Comparison of ENCODE assay signal across 14 mouse cellular contexts in the genomic region with DNA sequence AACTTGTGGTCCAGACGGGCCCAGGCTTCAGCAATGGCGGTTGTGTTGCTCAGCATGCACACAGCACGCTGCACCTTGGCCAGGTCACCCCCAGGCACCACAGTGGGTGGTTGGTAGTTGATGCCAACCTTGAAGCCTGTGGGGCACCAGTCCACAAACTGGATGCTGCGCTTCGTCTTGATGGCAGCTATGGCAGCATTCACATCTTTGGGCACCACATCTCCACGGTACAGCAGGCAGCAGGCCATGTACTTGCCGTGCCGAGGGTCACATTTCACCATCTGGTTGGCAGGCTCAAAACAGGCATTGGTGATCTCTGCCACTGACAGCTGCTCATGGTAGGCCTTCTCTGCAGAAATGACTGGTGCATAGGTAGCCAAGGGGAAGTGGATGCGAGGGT. TPM values are rescaled to one million over a fixed set of nuclear protein-coding genes. Genes with fewer than 3 reads are reported as not detected.
A peak's percentile ranks its signal among the peaks of the same experiment; 100 is the strongest.
DNase-seq lines count a peak whose midpoint lies in the region; TF ChIP-seq lines count a peak whose summit lies in the region.
"Had no signal": no experiment of that assay in that cellular context is flagged by ENCODE, and none has a peak within 500 bp of the region (broad histone marks: within the 10 kb centered on the region; RNA-seq: fewer than 3 reads in every experiment).

No protein-coding gene starts in this region.

- no peak for TF ChIP-seq CTCF in layer of hippocampus, adult 2 months (conservative IDR thresholded peaks at IDR 0.05)

- H3K27ac ChIP-seq in layer of hippocampus, adult 2 months: peak overlapping the region; percentile 63
- H3K27ac ChIP-seq: forebrain, embryonic 13.5 days; neural tube, embryonic 12.5 days had no signal

- H3K4me3 ChIP-seq in layer of hippocampus, adult 2 months: peak overlapping the region; percentile 24; the same call in 1 of the 2 replicates
- H3K4me3 ChIP-seq: forebrain, embryonic 13.5 days; neural tube, embryonic 12.5 days had no signal

- peak; percentile 52 for DNase-seq in cerebellum, adult 9-11 months
- no peak for DNase-seq in cerebellum, postnatal 4 days (ENCODE audit: low spot score in 2 of 2)
- DNase-seq in layer of hippocampus, adult 2 months (ENCODE audit: low spot score in 2 of 2): no peak
- DNase-seq in layer of hippocampus, postnatal 25 days (ENCODE audit: extremely low spot score in 1 of 2, low spot score in 1 of 2): no peak
- peak; percentile 36 for DNase-seq in gastrocnemius, postnatal 14 days
- peak; percentile 75 for DNase-seq in skeletal muscle tissue, adult 2 months (ENCODE audit: low read depth, low spot score)
- DNase-seq in left cerebral cortex, postnatal 14 days (ENCODE audit: low spot score in 2 of 2): no peak
- DNase-seq in retina, embryonic 14.5 days (ENCODE audit: low spot score): no peak
- DNase-seq: lung, embryonic 14.5 days; thymus, postnatal 4 days had no signal

- intact Hi-C loops in gastrocnemius, postnatal 14 days (cut with DNase I; ENCODE audit: low total_unique reads): no loop called here
- intact Hi-C loops in left cerebral cortex, postnatal 14 days (cut with DNase I): loop anchor here (5.0 kb wide), 1 partner anchor 37 kb away; no protein-coding TSS in a partner anchor

RNA-seq across cellular contexts. Expression of gene Tuba4a, which starts 3.9 kb away (rescaled TPM):
- 100 to 1,000 TPM; 533 to 543 TPM for total RNA-seq in layer of hippocampus, adult 2 months (2021)
- 100 to 1,000 TPM; 560 to 573 TPM for total RNA-seq in layer of hippocampus, postnatal 25 days (2021)
- 100 to 1,000 TPM; 475 to 599 TPM for total RNA-seq in gastrocnemius, postnatal 14 days (2021)
- total RNA-seq in left cerebral cortex, postnatal 14 days (2021): 100 to 1,000 TPM; 658 to 691 TPM

RNA-seq across cellular contexts. Expression of gene Stk16, which starts 5.1 kb away (rescaled TPM):
- total RNA-seq in layer of hippocampus, adult 2 months (2021): 10 to 100 TPM; 88.6 to 93.7 TPM
- total RNA-seq in layer of hippocampus, postnatal 25 days (2021): 10 to 100 TPM; 88.3 to 92.4 TPM
- 10 to 100 TPM; 27.2 to 28.2 TPM for total RNA-seq in gastrocnemius, postnatal 14 days (2021)
- 10 to 100 TPM; 85.6 to 92.2 TPM for total RNA-seq in left cerebral cortex, postnatal 14 days (2021)

RNA-seq across cellular contexts. Expression of gene Glb1l, which starts 5.2 kb away (rescaled TPM):
- total RNA-seq in layer of hippocampus, adult 2 months (2021): 10 to 100 TPM; 16.9 to 17.7 TPM
- 10 to 100 TPM; 12.6 to 14.4 TPM for total RNA-seq in layer of hippocampus, postnatal 25 days (2021)
- total RNA-seq in gastrocnemius, postnatal 14 days (2021): 1 to 10 TPM; 4.5 to 4.8 TPM
- 10 to 100 TPM; 16.3 to 18.3 TPM for total RNA-seq in left cerebral cortex, postnatal 14 days (2021)

RNA-seq across cellular contexts. Expression of gene A630095N17Rik, which starts 16.1 kb away (rescaled TPM):
- total RNA-seq in layer of hippocampus, adult 2 months (2021): not detected
- total RNA-seq in layer of hippocampus, postnatal 25 days (2021): not detected
- total RNA-seq in gastrocnemius, postnatal 14 days (2021): not detected
- not detected for total RNA-seq in left cerebral cortex, postnatal 14 days (2021)
- total RNA-seq: heart, adult 8-10 months; layer of hippocampus, postnatal 36 days had no signal

RNA-seq across cellular contexts. Expression of gene Dnajb2, which starts 20.4 kb away (rescaled TPM):
- total RNA-seq in layer of hippocampus, adult 2 months (2021): 10 to 100 TPM; 69.6 to 82.8 TPM
- 10 to 100 TPM; 72.6 to 78.9 TPM for total RNA-seq in layer of hippocampus, postnatal 25 days (2021)
- 10 to 100 TPM; 32.4 to 33.2 TPM for total RNA-seq in gastrocnemius, postnatal 14 days (2021)
- 10 to 100 TPM; 76.5 to 80.2 TPM for total RNA-seq in left cerebral cortex, postnatal 14 days (2021)

Comparison
In these comparisons a context has a peak if more than half of its experiments do, and no peak if none do; other contexts are left out.
1. DNase-seq: peak in cerebellum, adult 9-11 months (single experiment), gastrocnemius, postnatal 14 days (single experiment) and skeletal muscle tissue, adult 2 months (single experiment); none in cerebellum, postnatal 4 days (0 of 2), layer of hippocampus, adult 2 months (0 of 2), layer of hippocampus, postnatal 25 days (0 of 2), left cerebral cortex, postnatal 14 days (0 of 2) and retina, embryonic 14.5 days (single experiment).